Mouse (Mus musculus) lung, embryonic 16.5 days (tissue): ENCODE results near the gene Mapk1ip1. TPM values are rescaled to one million over a fixed set of nuclear protein-coding genes. Genes with fewer than 3 reads are reported as not detected.

Source experiments
- ATAC-seq: fragments of 200-750 bp; cut with Nextera tagmentation; 2 replicates; pipeline ENCODE4 v1.8.0; 2017; ENCODE audit warnings: low read depth, mild to moderate bottlenecking, moderate library complexity
- H3K27ac ChIP-seq: fragments of 300-500 bp; sonication (generic); 2 replicates; pipeline ENCODE4 v1.5.1; 2014; ENCODE audit warnings: mild to moderate bottlenecking, control low read depth, low read length
- H3K27me3 ChIP-seq: fragments of 300-500 bp; sonication (generic); 2 replicates; pipeline ENCODE4 v1.6.1; 2014; ENCODE audit warnings: low read depth, low read length, mixed read lengths; ENCODE audit not compliant: control insufficient read depth, insufficient read depth
- H3K36me3 ChIP-seq: fragments of 300-500 bp; sonication (generic); 2 replicates; pipeline ENCODE4 v1.6.1; 2014; ENCODE audit warnings: low read length; ENCODE audit not compliant: control insufficient read depth, insufficient read depth
- H3K4me1 ChIP-seq: fragments of 300-500 bp; sonication (generic); replicated peaks from 2 replicates; pipeline ENCODE4 v1.6.1; 2014; ENCODE audit warnings: low read length, mixed read lengths; ENCODE audit not compliant: control insufficient read depth, insufficient read depth
- H3K4me2 ChIP-seq: fragments of 300-500 bp; sonication (generic); 2 replicates; pipeline ENCODE4 v1.6.1; 2014; ENCODE audit warnings: low read depth, low read length, control low read depth
- H3K4me3 ChIP-seq: fragments of 300-500 bp; sonication (generic); 2 replicates; pipeline ENCODE4 v1.5.1; 2014; ENCODE audit warnings: mild to moderate bottlenecking, low read length, control low read depth
- H3K9ac ChIP-seq: fragments of 300-500 bp; sonication (generic); 2 replicates; pipeline ENCODE4 v1.6.1; 2014; ENCODE audit warnings: low read length, control low read depth
- H3K9me3 ChIP-seq: fragments of 300-500 bp; sonication (generic); 2 replicates; pipeline ENCODE4 v1.6.1; 2016; ENCODE audit warnings: low read length; ENCODE audit not compliant: control insufficient read depth
- WGBS: fragments of 180-500 bp; shearing (Covaris S2); extraction: QIAGEN DNeasy Blood & Tissue Kit; methylation state at CpG from one replicate; pipeline ENCODE4 v1.1.7; 2014; 5-methylcytosine and 5-hydroxymethylcytosine counted together
- polyA plus RNA-seq: library from polyadenylated mRNA; unstranded; fragments of >200 nt; fragmentation: Nextera tagmentation; extraction: Ambion mirVana; gene quantifications from 2 replicates; pipeline ENCODE4 v1.2.1, GENCODE M21; 2015

The Mapk1ip1 gene
- polyA plus RNA-seq, 1 experiment from 2014 or later, result 12.5 TPM

DNA sequence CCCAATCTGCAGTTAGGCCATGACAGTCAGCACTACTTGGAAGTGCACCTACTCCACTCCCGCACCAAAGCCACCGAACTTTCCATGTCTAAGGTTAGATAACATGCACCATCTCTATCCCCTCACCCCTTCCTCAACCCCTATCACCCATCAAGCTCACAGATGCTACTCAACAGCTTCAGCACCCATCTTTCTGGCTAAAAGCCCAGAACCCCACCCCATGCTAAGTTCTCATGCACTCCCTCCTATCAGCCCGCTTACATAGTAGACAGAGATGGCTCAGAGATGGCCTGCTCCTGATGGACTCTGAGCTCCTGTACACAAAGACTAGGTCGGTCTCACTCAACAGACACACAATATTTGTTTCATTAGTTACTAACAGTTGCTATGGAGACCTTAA lies 2.7 kb downstream of the Mapk1ip1 start:
- no peak for ATAC-seq

DNA sequence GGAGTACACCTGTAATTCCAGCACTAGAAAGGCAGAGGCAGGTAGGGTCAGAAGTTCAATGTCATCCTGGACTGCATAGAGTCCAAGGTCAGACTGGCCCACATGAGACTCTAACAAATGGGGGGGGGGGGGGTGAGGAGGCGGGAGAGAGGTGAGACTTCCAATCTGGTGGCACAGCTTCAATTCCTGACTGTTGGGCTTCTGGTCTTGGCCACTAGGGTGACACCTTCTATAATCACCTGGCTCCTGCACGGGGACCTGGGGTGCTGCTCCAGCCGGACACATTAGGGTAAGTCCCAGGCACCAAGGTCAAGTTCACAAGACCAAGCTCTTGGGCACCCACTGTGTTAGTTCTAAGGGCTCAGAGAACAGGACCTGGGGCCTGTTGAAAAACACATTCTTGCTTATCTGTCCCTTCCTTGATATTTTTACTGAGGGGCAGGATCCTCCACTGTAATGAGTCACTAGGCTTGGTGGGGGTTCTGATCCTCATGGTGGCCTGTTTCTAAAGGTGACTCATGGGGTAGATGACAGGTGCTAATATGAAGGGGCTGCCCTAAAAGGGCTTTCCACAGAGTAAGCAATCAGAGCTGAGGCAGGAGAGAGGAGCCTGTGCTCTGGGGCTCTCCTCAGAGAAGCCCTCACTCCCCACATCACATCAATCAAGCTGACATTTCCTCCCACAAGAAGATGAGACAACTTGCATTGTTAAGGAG lies 4.5 kb downstream of the Mapk1ip1 start:
- H3K4me1 ChIP-seq, result peaks cover 15% of the 10 kb centered on the region
- H3K27ac ChIP-seq, result no peak overlapping the region
- H3K4me3 ChIP-seq, result no peak overlapping the region
- no peak overlapping the region for H3K9ac ChIP-seq
- H3K9me3 ChIP-seq, result no peaks in the 10 kb centered on the region
- WGBS, result 70% methylated on average over 3 of the region's 3 CpGs
- H3K27me3 ChIP-seq, result no peaks in the 10 kb centered on the region
- no peak overlapping the region for H3K4me2 ChIP-seq
- no peak for ATAC-seq
- H3K36me3 ChIP-seq, result no peaks in the 10 kb centered on the region

More for the DNA sequence above, 2.7 kb downstream of the Mapk1ip1 start:
- no peak overlapping the region for H3K4me3 ChIP-seq
- WGBS, result 81% methylated on average over 4 of the region's 4 CpGs
- 0 out of 2 replicates have a peak, but pooled peaks cover 2% of the 10 kb centered on the region for H3K36me3 ChIP-seq
- H3K9ac ChIP-seq, result no peak overlapping the region
- peaks cover 28% of the 10 kb centered on the region for H3K4me1 ChIP-seq
- H3K4me2 ChIP-seq, result no peak overlapping the region
- H3K9me3 ChIP-seq, result no peaks in the 10 kb centered on the region
- H3K27ac ChIP-seq, result no peak overlapping the region
- no peaks in the 10 kb centered on the region for H3K27me3 ChIP-seq

DNA sequence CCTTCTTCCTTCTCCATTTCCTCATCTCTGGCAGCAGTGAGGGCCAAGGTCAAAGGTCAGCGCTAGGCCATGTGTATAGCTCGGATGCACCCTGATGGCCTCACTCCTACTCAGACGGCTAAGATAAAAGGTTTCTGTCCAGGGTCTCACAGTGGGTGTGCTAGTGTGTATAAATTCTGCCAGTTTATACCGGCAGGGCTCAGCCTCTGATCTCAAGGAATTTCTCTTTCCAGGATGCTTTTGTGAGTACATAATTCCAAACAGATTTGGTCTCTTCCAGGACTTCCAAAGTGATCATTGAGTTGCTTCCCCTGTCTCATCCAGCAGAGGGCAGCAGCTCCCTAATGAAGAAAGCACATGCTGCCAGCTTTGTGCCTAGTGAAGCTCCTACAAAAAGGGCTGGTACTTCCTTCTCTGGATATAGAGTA lies 5.5 kb downstream of the Mapk1ip1 start:
- Histone ChIP-seq H3K9me3 (no peaks in the 10 kb centered on the region), H3K4me1 (peaks cover 15% of the 10 kb centered on the region), H3K9ac (no peak overlapping the region), H3K27ac (no peak overlapping the region), H3K4me2 (no peak overlapping the region), H3K4me3 (no peak overlapping the region), H3K36me3 (peaks cover 8% of the 10 kb centered on the region), H3K27me3 (no peaks in the 10 kb centered on the region)
- no peak for ATAC-seq
- 30% methylated on average over 4 of the region's 4 CpGs for WGBS

DNA sequence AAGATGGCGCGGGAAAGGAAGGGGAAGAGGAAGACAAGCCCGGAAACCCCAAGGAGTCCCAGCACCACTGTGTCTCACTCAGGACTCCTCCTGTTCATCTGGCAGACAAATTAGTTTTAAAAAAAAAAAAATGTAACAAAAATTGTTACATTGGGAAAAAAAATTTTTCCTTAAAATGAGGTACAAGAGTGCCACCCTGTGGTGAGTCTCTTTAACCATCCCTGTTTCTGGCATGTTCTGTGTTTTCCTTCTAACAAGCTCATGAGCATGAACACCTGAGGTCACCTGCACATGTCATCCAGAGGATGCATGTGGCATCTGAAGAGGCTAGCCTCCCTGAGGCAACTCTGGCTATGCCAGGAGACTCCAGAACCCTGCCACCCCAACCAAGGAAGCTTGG lies 11.0 kb downstream of the Mapk1ip1 start:
- Histone ChIP-seq H3K4me2 (no peak overlapping the region), H3K27me3 (no peaks in the 10 kb centered on the region), H3K36me3 (peaks cover 8% of the 10 kb centered on the region), H3K4me1 (no peaks in the 10 kb centered on the region), H3K9me3 (no peaks in the 10 kb centered on the region; the same call in 1 of the 2 replicates), H3K27ac (no peak overlapping the region), H3K4me3 (no peak overlapping the region), H3K9ac (no peak overlapping the region)
- no peak for ATAC-seq
- 89% methylated on average over 3 of the region's 3 CpGs for WGBS

DNA sequence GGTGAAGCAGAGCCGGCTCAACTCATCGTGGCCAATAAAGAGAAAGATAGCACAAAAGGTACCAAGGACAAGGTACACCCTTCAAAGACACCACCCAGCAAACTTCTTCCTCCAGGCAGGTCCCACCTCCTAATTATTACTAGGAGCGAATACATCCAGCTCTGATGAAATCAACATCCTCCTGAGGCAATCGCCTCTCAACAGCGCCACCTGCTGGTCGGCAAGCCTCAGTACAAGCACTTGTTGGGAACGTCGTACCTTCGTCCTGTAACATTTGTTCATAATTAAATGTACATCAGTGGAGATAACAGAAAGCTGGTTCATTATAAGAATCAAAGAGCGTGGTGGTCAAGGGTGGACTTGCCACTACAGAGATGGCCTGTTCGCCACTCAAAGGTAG lies 18.3 kb downstream of the Mapk1ip1 start:
- 15% methylated on average over 11 of the region's 11 CpGs for WGBS
- Histone ChIP-seq H3K36me3 (no peaks in the 10 kb centered on the region), H3K4me1 (no peaks in the 10 kb centered on the region), H3K27ac (no peak overlapping the region), H3K9ac (no peak overlapping the region), H3K4me3 (no peak overlapping the region), H3K9me3 (no peaks in the 10 kb centered on the region; the same call in 1 of the 2 replicates), H3K4me2 (no peak overlapping the region), H3K27me3 (no peaks in the 10 kb centered on the region)
- ATAC-seq, result no peak; the same call in 1 of the 2 replicates

DNA sequence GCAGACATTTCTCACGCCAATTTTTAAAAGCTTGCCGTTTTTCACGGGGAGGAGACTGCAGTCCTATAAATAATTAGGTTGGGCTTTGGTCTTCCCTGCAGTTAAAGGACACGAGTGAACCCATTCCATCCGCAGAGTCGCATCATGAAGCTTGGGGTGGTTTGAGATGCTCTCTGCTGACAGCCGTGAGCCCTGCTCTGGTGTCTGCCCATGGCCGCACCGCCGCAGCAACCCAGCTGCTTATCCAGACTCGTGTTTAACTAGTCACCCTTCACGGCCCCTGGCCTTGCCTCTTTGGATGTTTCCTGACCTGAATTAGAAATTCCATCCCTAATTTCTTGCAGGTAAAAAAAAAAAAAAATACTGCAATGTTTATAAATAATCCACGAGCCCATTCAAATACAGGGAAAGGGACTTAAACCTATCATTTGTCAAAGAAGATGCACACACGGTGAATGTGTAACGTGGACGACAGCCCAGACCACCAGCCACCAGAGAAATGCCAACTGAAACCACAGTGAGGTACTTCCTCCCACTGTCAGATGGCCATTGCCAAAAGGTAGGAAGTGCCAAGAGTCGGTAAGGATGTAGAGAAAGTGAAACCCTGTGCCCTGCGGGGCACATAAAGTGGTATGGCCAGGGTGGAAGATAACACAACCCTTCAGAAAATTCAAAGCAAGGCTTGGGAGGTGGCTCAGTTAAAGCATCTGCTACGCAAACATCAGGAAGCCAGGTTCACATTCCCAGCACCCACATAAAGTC lies 20.9 kb downstream of the Mapk1ip1 start:
- Histone ChIP-seq H3K27me3 (no peaks in the 10 kb centered on the region), H3K36me3 (no peaks in the 10 kb centered on the region), H3K4me1 (no peaks in the 10 kb centered on the region), H3K4me3 (no peak overlapping the region), H3K9ac (no peak overlapping the region), H3K27ac (no peak overlapping the region), H3K9me3 (no peaks in the 10 kb centered on the region), H3K4me2 (no peak overlapping the region)
- WGBS, result 69% methylated on average over 19 of the region's 19 CpGs
- ATAC-seq, result no peak

DNA sequence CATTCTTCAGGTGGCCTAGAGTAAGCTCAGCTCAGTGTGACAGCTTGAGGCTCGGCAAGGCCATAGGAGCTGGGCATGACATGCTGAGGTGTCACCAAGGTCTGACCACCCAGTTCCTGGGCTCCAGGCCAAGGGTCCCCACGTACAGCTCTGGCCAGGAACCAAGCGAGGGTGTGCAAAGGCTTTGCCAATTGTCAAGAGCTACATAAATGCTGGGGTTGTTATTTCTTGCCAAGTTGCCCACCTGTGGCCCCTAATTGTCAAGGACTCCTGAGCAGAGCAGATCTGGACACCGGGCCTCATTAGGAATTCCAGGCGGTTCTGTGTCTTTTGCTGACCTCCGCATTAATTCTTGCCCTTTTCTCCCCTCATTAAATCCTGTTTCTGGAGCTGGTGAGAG lies 21.6 kb downstream of the Mapk1ip1 start:
- Histone ChIP-seq H3K9ac (no peak overlapping the region), H3K27ac (no peak overlapping the region), H3K9me3 (no peaks in the 10 kb centered on the region), H3K36me3 (no peaks in the 10 kb centered on the region), H3K27me3 (no peaks in the 10 kb centered on the region), H3K4me3 (no peak overlapping the region), H3K4me1 (no peaks in the 10 kb centered on the region), H3K4me2 (no peak overlapping the region)
- 65% methylated on average over 6 of the region's 6 CpGs for whole genome bisulfite sequencing
- ATAC-seq, result no peak

DNA sequence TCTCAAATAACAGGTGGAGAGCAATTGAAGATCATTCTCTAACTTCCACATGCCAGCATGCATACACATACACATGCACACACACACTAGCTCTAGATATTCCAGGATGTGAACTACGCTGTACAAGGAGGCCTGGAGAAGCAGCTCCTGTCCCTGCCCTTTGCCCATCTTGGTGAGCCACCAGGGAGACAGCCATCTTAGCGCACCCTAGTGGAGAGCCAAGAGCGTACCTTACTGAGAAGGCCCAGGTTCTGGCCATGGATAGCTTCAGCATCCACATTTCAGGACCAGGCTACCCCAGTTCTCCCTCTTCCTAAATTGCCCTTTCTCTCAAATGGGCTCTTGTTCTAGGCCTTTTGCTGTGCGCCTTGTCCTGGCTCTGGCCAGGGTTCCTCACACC lies 27.8 kb downstream of the Mapk1ip1 start:
- Histone ChIP-seq H3K4me2 (no peak overlapping the region), H3K27me3 (no peaks in the 10 kb centered on the region), H3K9ac (no peak overlapping the region), H3K4me3 (no peak overlapping the region), H3K27ac (no peak overlapping the region), H3K36me3 (no peaks in the 10 kb centered on the region), H3K9me3 (no peaks in the 10 kb centered on the region), H3K4me1 (no peaks in the 10 kb centered on the region)
- ATAC-seq, result no peak
- WGBS, result 51% methylated on average over 4 of the region's 4 CpGs

DNA sequence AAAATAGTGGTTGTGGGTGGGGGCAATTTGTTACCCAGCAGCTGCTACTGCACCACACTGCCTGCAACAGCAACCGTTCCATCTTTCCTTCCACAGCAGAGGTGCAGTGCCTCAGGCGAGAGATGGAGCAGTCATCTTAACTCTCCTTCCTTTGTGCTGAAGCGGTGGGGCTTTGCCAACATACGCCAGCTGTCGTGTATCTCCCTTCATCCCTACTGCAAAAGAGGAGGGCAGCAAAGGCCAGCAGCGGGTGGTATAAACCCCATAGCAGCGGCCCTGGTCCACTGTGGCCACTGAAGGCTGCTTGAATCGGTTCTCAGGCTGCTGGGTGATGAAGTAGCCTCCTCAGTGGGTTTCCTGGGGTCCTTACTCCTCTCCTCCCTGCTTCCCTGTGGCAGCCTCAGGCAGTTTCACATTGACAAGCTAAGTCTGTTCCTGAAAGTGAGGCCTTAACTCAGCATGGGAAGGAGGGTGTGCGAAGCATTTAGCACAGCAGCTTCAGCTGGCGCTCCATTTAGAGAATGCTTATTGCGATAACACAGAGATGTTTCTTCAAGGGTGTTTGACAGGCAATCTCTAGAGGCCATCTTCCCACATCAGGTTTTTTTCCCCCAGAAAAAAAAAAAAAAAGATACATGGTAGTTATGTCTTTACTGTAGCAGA lies 32.7 kb downstream of the Mapk1ip1 start:
- no peaks in the 10 kb centered on the region for H3K36me3 ChIP-seq
- 52% methylated on average over 11 of the region's 11 CpGs for WGBS

More for the DNA sequence above, 32.7 kb downstream of the Mapk1ip1 start:
- no peak overlapping the region for H3K4me3 ChIP-seq
- no peaks in the 10 kb centered on the region for H3K4me1 ChIP-seq
- H3K9ac ChIP-seq, result no peak overlapping the region
- no peak overlapping the region for H3K27ac ChIP-seq
- H3K9me3 ChIP-seq, result no peaks in the 10 kb centered on the region
- H3K27me3 ChIP-seq, result no peaks in the 10 kb centered on the region
- no peak overlapping the region for H3K4me2 ChIP-seq
- no peak for ATAC-seq
